Mouse (Mus musculus) lung, postnatal 0 days (tissue): ENCODE results near the gene Tcf20. TPM values are rescaled to one million over a fixed set of nuclear protein-coding genes. Genes with fewer than 3 reads are reported as not detected.

ENCODE experiments used
- ATAC-seq: fragments of 200-750 bp; cut with Nextera tagmentation; 2 replicates; pipeline ENCODE4 v1.8.0; 2017; ENCODE audit warnings: moderate library complexity
- DNase-seq: peaks from one replicate; pipeline ENCODE4 v3.0.0-alpha.2; 2016; ENCODE audit warnings: low spot score
- H3K27ac ChIP-seq: fragments of 300-500 bp; sonication (generic); 2 replicates; pipeline ENCODE4 v1.5.1; 2014; ENCODE audit warnings: antibody characterized with exemption, mild to moderate bottlenecking, low read length, mixed read lengths
- H3K27me3 ChIP-seq: fragments of 300-500 bp; sonication (generic); replicated peaks from 2 replicates; pipeline ENCODE4 v1.6.1; 2014; ENCODE audit warnings: low read length, mixed read lengths; ENCODE audit not compliant: insufficient read depth
- H3K36me3 ChIP-seq: fragments of 300-500 bp; sonication (generic); 2 replicates; pipeline ENCODE4 v1.6.1; 2014; ENCODE audit warnings: low read length, mixed read lengths; ENCODE audit not compliant: insufficient read depth
- H3K4me1 ChIP-seq: fragments of 300-500 bp; sonication (generic); 2 replicates; pipeline ENCODE4 v1.6.1; 2014; ENCODE audit warnings: antibody characterized with exemption, low read depth, low read length, mixed read lengths; ENCODE audit not compliant: insufficient read depth
- H3K4me2 ChIP-seq: fragments of 300-500 bp; sonication (generic); replicated peaks from 2 replicates; pipeline ENCODE4 v1.6.1; 2014; ENCODE audit warnings: low read depth, mild to moderate bottlenecking, low read length, moderate library complexity, mixed read lengths
- H3K4me3 ChIP-seq: fragments of 300-500 bp; sonication (generic); 2 replicates; pipeline ENCODE4 v1.5.1; 2014; ENCODE audit warnings: low read depth, low read length
- H3K9ac ChIP-seq: fragments of 300-500 bp; sonication (generic); replicated peaks from 2 replicates; pipeline ENCODE4 v1.6.1; 2014; ENCODE audit warnings: low read depth, mild to moderate bottlenecking
- H3K9me3 ChIP-seq: fragments of 300-500 bp; sonication (generic); 2 replicates; pipeline ENCODE4 v1.6.1; 2016; ENCODE audit warnings: low read length, mixed read lengths
- CTCF ChIP-seq: IDR thresholded peaks from 2 replicates; pipeline ENCODE4 v1.5.1; 2016; ENCODE audit warnings: antibody characterized with exemption, mild to moderate bottlenecking
- EP300 ChIP-seq: IDR thresholded peaks from 2 replicates; pipeline ENCODE4 v1.6.1; 2016; ENCODE audit warnings: antibody characterized with exemption, mild to moderate bottlenecking, control low read depth
- WGBS: fragments of 180-500 bp; shearing (Covaris S2); extraction: QIAGEN DNeasy Blood & Tissue Kit; methylation state at CpG from one replicate; pipeline ENCODE4 v1.1.7; 2014; 5-methylcytosine and 5-hydroxymethylcytosine counted together
- polyA plus RNA-seq: library from polyadenylated mRNA; unstranded; fragments of >200 nt; fragmentation: Nextera tagmentation; extraction: Ambion mirVana; gene quantifications from 2 replicates; pipeline ENCODE4 v1.2.1, GENCODE M21; 2015

Gene Tcf20
- polyA plus RNA-seq, 1 experiment from 2014 or later = 6.1 TPM

DNA sequence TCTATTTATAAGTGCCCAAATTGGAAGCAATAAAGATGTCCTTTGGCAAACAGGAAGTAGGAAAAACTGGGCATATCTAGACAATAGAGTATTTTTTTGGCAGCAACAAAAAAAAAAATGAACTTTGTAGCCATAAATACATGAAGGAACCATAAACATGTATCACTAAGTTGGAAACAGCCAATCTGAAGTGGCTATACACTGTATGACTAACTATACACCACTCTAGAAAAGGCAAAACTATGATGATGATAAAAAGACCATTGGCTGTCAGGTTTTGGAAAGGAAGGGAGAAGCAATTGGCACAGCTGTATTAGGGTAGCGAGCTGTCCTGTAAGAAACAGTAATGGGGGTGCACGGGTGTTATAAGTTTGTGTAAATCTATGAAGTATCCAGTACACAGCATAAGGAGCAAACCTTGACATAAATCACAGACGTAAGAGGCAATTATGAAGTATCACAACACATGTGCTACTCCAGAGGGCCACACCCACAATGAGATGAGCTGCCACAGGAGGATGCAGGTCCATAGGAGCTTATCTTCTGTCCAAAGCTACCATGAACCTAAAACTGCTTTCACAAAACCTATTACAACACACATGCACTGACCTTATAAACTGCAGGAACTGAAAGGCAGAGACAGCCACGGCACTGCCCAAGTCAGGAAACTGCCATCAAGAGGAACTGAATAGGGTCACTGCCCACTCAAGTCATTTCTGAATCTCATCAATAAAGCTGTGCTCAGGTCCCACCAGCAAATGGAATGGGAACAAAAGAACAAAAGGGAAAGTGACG is 180.5 kb downstream of the Tcf20 start:
- Histone ChIP-seq H3K4me1 (no peaks in the 10 kb centered on the region), H3K36me3 (peaks cover 6% of the 10 kb centered on the region; the same call in 1 of the 2 replicates), H3K4me3 (no peak overlapping the region), H3K27ac (no peak overlapping the region), H3K27me3 (no peaks in the 10 kb centered on the region), H3K9ac (no peak overlapping the region), H3K4me2 (no peak overlapping the region), H3K9me3 (no peaks in the 10 kb centered on the region)
- ATAC-seq (no peak), DNase-seq (no peak)
- TF ChIP-seq EP300 (no peak), CTCF (no peak)
- WGBS = 77% methylated on average over 5 of the region's 5 CpGs

DNA sequence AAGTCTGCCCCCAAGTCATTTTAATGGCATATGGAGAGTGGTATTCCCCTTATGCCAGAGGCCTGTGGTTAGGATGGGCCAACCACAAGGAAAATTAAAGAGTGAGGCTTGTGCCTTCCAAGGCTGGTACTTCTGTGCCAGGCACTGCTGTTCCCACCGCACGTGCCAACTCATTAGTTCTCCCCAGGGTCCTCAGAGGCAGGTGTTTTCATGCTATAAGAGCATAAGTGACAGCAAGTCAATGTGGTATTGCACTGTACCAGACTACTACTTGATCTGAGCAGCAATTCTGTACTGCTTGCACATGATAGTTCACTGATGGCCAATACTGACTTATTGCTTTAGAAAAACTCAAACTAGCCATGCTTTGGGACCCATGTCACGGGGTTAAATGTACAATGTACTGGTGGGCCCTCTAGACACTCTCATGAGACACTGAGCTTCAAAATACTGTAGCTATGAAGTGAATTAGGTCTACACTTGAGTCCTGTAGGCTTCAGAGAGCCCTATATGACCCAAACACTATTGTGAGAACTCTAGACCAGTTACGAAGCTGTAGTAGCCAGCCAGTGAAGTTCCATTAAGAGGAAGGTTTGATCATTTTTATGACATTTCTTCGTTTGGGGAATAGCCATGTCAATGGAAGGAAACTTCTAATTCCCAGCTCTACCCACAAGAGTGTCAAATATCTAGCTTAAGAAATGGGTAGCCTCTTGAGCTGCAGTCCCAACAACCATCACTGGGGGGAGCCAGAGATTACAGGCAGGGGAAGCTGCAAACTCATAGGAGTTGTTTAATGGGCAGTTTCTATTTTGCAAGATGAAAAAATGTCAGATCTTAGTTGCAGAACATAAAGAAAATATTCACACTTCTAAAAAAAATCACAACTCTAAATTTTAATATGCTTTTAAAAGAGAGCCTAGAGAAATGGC is 182.7 kb downstream of the Tcf20 start:
- Histone ChIP-seq H3K36me3 (no peaks in the 10 kb centered on the region), H3K9me3 (no peaks in the 10 kb centered on the region), H3K4me3 (no peak overlapping the region), H3K27me3 (no peaks in the 10 kb centered on the region), H3K4me1 (no peaks in the 10 kb centered on the region), H3K27ac (no peak overlapping the region), H3K9ac (no peak overlapping the region), H3K4me2 (no peak overlapping the region)
- 71% methylated on average over 5 of the region's 5 CpGs for WGBS
- DNase-seq (peak; percentile 71), ATAC-seq (no peak)
- TF ChIP-seq EP300 = no peak
- peak; percentile 93 for TF ChIP-seq CTCF

DNA sequence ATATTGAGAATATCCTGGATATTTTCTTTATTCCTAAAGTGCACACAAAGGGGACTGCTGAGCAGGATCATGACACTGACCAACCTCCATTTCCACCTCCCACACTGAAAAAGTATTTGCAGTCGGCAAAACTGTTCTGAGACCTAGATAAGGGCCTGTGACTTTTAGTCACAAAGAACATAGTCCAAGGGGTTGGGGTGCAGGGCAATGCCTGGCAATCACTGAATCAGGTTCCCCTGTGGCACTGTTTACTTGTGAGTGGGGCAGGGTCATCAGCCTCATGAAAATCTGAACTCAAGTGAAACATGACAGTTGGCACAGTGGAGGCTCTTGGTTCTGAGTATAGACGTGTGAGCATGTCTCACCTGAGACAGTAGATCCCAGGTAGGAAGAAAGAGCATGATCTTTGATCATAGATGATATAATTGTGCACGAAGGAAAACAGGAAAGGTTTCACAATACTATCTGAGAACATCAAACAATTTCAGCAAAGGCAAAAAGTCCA is 191.7 kb downstream of the Tcf20 start:
- H3K4me3 ChIP-seq = no peak overlapping the region
- no peaks in the 10 kb centered on the region for H3K9me3 ChIP-seq
- no peak overlapping the region for H3K4me2 ChIP-seq
- H3K36me3 ChIP-seq = no peaks in the 10 kb centered on the region
- ATAC-seq (no peak), DNase-seq (no peak)
- no peaks in the 10 kb centered on the region for H3K27me3 ChIP-seq
- no peak overlapping the region for H3K9ac ChIP-seq
- H3K27ac ChIP-seq = no peak overlapping the region
- H3K4me1 ChIP-seq = no peaks in the 10 kb centered on the region
- WGBS = 59% methylated on average over 3 of the region's 3 CpGs
- no peak for TF ChIP-seq EP300
- no peak for TF ChIP-seq CTCF

DNA sequence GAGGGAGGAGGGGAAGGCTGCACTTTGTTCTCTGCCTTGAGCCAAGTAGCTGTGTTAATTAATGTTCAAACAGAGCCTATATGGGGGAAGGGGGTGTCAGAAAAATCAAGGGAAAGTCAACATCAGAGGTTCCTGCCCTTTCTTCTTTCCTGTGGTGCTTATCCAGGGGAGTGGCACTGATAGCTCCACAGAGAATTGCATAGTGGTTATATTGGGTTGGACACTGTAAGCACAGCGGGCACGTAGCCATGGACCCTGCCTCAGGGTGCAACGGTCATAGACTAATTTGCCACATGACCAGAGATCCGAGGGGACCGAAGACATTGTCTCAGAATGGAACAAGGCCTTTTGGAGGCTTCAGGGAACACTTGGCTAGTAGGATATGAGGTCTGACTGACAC is 193.4 kb downstream of the Tcf20 start, which contains the start of gene Cyp2d26:
Cyp2d26 (minus strand) TSS at position 18 of the 400 bp plus-strand sequence.
- H3K4me2 ChIP-seq = no peak within 1 kb of the TSS
- H3K27me3 ChIP-seq = no peaks in the 10 kb centered on the region
- TF ChIP-seq CTCF = no peak
- no peaks in the 10 kb centered on the region for H3K4me1 ChIP-seq
- DNase-seq = no peak
- H3K27ac ChIP-seq = no peak within 1 kb of the TSS
- no peak within 1 kb of the TSS for H3K4me3 ChIP-seq
- no peak for ATAC-seq
- WGBS = 63% methylated on average over 5 of the region's 5 CpGs
- no peaks in the 10 kb centered on the region for H3K9me3 ChIP-seq
- H3K36me3 ChIP-seq = no peaks in the 10 kb centered on the region
- no peak within 1 kb of the TSS for H3K9ac ChIP-seq

DNA sequence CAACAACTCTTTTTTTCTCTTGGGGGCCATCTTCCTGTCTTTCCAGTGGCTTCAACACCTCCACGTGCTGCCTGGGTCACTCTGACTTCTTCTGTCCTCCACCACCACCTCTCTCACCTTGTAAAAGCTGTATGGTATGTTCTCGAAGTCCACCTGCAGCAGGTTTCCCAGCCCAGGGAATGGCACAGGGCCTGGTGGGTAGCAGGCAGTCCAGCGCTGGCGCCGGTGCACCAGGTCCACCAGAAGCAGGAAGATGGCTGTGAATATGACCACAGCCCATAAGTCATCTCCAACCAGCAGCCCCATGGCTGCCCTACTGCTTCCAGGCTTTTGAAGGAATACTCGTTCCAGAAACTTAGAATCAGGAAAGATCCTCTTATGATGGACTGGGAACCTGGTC is 193.8 kb downstream of the Tcf20 start:
- no peak overlapping the region for H3K27ac ChIP-seq
- H3K4me2 ChIP-seq = no peak overlapping the region
- H3K36me3 ChIP-seq = no peaks in the 10 kb centered on the region
- H3K4me1 ChIP-seq = no peaks in the 10 kb centered on the region
- H3K4me3 ChIP-seq = no peak overlapping the region
- 76% methylated on average over 6 of the region's 6 CpGs for WGBS
- no peaks in the 10 kb centered on the region for H3K9me3 ChIP-seq
- TF ChIP-seq CTCF = no peak
- TF ChIP-seq EP300 = no peak
- no peaks in the 10 kb centered on the region for H3K27me3 ChIP-seq
- DNase-seq (no peak), ATAC-seq (no peak)
- H3K9ac ChIP-seq = no peak overlapping the region

DNA sequence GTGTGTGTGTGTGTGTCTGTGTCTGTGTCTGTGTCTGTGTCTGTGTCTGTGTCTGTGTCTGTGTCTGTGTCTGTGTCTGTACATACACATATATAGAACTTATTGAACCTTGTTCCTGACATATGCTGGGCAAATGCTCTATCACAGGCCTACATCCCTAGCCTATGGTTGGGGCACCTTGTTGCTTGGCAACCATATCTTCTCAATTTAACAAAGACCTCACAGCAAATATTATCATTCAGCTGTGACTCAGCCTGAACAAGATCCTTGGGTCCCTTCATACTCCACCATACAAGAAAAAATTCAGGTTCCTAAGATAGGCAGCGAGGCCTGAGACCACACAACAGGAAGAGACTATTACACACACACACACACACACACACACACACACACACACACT is 194.2 kb downstream of the Tcf20 start:
- WGBS = 53% methylated on average over 1 of the region's 1 CpGs
- Histone ChIP-seq H3K27ac (no peak overlapping the region), H3K4me1 (no peaks in the 10 kb centered on the region), H3K4me2 (no peak overlapping the region), H3K9me3 (no peaks in the 10 kb centered on the region), H3K4me3 (no peak overlapping the region), H3K36me3 (no peaks in the 10 kb centered on the region), H3K9ac (no peak overlapping the region), H3K27me3 (no peaks in the 10 kb centered on the region)
- ATAC-seq (no peak), DNase-seq (no peak)
- TF ChIP-seq EP300 = no peak
- TF ChIP-seq CTCF = no peak
